8 mouse cellular contexts compared by ENCODE assay signal in genomic region chr5:105975275-105976011, GRCm38 (mm10).
DNase-seq lines count a peak whose midpoint lies in the region; ATAC-seq lines count a peak whose summit lies in the region.

No protein-coding gene starts in this region.

- H3K4me3 ChIP-seq in heart, embryonic 15.5 days: 0 out of 2 replicates have a peak overlapping the region, but pooled peaks have one; percentile 17
- H3K4me3 ChIP-seq in midbrain, embryonic 13.5 days (replicated peaks): peak overlapping the region; percentile 22

- peak; percentile 5 for DNase-seq in adrenal gland, adult 2 months
- DNase-seq in adrenal gland, postnatal 4 days (ENCODE audit: low spot score in 2 of 2): no peak
- DNase-seq in kidney, postnatal 10 days: peak; percentile 38
- no peak for DNase-seq in cerebellum, postnatal 10 days
- DNase-seq in spleen, postnatal 10 days (ENCODE audit: low spot score in 2 of 2): no peak
- DNase-seq in adrenal gland, postnatal 10 days: no peak

- H3K9me3 ChIP-seq in heart, embryonic 15.5 days (replicated peaks): no peaks in the 10 kb centered on the region
- no peaks in the 10 kb centered on the region for H3K9me3 ChIP-seq in midbrain, embryonic 13.5 days

- no peak for ATAC-seq in heart, embryonic 15.5 days (replicated peaks; ENCODE audit: insufficient number of reproducible peaks, insufficient read depth, low FRiP score, low read depth)
- ATAC-seq in midbrain, embryonic 13.5 days: peak; percentile 57

- no peaks in the 10 kb centered on the region for H3K27me3 ChIP-seq in heart, embryonic 15.5 days
- no peaks in the 10 kb centered on the region for H3K27me3 ChIP-seq in midbrain, embryonic 13.5 days

- H3K36me3 ChIP-seq in heart, embryonic 15.5 days: no peaks in the 10 kb centered on the region
- H3K36me3 ChIP-seq in midbrain, embryonic 13.5 days: no peaks in the 10 kb centered on the region

- H3K9ac ChIP-seq in heart, embryonic 15.5 days: no peak overlapping the region
- no peak overlapping the region for H3K9ac ChIP-seq in midbrain, embryonic 13.5 days (replicated peaks)

- H3K4me1 ChIP-seq in heart, embryonic 15.5 days (replicated peaks): peaks cover 23% of the 10 kb centered on the region
- peaks cover 34% of the 10 kb centered on the region for H3K4me1 ChIP-seq in midbrain, embryonic 13.5 days (replicated peaks)

- peak overlapping the region; percentile 49 for H3K4me2 ChIP-seq in heart, embryonic 15.5 days
- H3K4me2 ChIP-seq in midbrain, embryonic 13.5 days (replicated peaks): peak overlapping the region; percentile 52

- WGBS in heart, embryonic 15.5 days: 49% methylated on average over 21 of the region's 21 CpGs
- WGBS in midbrain, embryonic 13.5 days: 17% methylated on average over 21 of the region's 21 CpGs

- no peak overlapping the region for H3K27ac ChIP-seq in heart, embryonic 15.5 days
- peak overlapping the region; percentile 72 for H3K27ac ChIP-seq in midbrain, embryonic 13.5 days

Comparison
In these comparisons a context has a peak if more than half of its experiments do, and no peak if none do; other contexts are left out.
1. DNase-seq: peak in adrenal gland, adult 2 months (single experiment) and kidney, postnatal 10 days (single experiment); none in adrenal gland, postnatal 4 days (0 of 2), cerebellum, postnatal 10 days (0 of 2), spleen, postnatal 10 days (0 of 2) and adrenal gland, postnatal 10 days (single experiment).